Mouse (Mus musculus): Measurements from ENCODE around the gene Slc44a5.
"Not testable (repeated sequence)": the region's sequence is repeated elsewhere in the genome, so short reads cannot be mapped to it uniquely, and the experiment has no call there.

Slc44a5 gene

GRCm38 (mm10) chr3:154111221-154111620 is 138.0 kb downstream of the Slc44a5 start:
- no peak for DNase-seq

DNA sequence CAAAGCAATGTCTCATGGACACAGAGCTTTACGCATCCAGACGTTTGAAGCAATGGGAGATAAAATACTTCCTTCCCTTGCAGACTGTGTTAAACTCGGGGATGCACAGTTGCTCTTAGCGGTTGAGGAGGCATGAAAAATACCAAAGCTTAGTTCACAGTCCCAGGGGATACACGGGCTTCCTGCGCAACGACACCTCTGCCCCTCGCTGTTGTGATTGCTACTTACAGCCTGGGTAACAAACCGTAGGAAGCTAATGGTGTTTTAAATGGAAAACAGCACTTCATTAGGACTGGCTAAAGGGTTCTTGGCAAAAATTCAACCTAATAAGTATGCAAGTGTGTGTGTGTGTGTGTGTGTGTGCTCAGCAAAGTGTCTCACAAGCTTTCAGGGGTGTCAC is 141.8 kb downstream of the Slc44a5 start:
- no peak for DNase-seq

GRCm38 (mm10) chr3:154115478-154115877 is 142.2 kb downstream of the Slc44a5 start:
- no peak for DNase-seq

- DNase-seq, result no peak
Measured at GRCm38 (mm10) chr3:154116000-154116399, 142.8 kb downstream of the Slc44a5 start.

GRCm38 (mm10) chr3:154118992-154119603 is 145.9 kb downstream of the Slc44a5 start:
- DNase-seq, result no peak

DNA sequence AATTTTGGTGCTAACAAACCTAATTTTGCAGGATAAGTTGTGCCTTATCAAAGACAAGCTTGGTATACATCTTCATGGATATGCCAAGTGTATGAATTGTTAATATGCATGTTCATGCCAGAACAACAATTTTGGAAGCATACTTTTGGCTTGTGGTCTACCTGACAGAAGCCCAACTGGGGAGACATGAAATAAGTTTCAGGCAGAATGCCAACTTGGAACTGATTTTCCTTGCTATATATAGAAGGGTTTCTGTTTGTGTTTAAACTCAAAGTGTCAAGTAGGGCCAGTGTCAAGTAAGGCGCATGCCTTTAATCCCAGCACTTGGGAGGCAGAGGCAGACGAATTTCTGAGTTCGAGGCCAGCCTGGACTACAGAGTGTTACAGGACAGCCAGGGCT is 149.3 kb downstream of the Slc44a5 start:
- no peak for DNase-seq

DNA sequence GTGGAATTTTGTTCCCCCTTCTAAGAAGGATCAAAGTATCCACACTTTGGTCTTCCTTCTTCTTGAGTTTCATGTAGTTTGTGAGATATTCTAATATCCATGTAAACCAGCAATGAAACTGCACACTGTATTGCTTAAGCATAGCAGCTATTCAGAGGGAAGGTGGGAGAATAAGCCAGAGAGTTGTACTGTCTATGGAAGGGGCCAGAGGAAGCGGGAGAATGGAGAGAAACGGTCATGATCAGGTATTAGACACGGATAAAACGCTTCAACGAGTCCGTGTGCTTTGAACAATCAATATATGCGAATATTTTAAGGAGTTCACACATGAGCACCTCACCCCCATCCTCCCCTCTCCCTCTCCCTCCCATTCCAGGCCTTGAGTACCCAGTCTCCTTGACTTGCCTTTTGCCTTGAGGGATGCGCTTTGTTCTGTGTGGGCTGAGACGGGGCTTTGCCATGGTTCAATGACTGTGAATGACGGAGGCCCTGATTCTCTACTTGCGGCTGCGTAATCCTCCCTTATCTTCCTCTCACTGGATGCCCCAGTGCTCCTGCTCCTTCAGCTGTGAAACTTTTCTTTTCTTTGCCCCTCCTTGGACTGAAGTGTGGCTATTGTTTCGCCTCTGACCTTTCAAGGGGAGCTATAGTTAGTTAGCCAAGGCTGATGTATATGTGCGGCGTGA is 151.8 kb downstream of the Slc44a5 start:
- no peak for DNase-seq

GRCm38 (mm10) chr3:154125768-154126376 is 152.6 kb downstream of the Slc44a5 start:
- DNase-seq, result no peak

- no peak for DNase-seq
Measured at GRCm38 (mm10) chr3:154127246-154127645, 154.0 kb downstream of the Slc44a5 start.

GRCm38 (mm10) chr3:154129036-154129435 is 155.8 kb downstream of the Slc44a5 start:
- DNase-seq, result no peak

- DNase-seq, result no peak
Measured at GRCm38 (mm10) chr3:154130431-154131114, 157.3 kb downstream of the Slc44a5 start.

GRCm38 (mm10) chr3:154133986-154134385 is 160.8 kb downstream of the Slc44a5 start:
- DNase-seq, result no peak

DNA sequence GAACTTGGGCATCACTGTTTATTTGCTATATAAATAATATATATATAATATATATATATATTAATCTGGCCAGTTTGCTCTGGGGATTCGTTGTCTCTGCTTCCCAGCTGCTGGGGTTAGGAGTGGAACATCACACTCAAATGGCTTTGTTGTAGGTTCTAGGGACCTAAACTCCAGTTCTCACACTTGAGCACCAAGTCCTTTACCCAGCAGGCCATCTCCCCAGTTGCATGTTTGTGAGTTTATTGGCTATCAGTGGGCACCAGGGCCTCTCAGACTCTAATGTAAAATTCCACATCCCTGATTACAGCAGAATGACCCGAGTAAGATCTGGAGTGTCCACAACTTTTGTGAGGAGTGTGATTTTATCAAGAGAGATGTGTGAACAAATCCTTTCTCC is 161.5 kb downstream of the Slc44a5 start:
- no peak for DNase-seq

- DNase-seq, result no peak
Measured at GRCm38 (mm10) chr3:154136501-154136900, 163.3 kb downstream of the Slc44a5 start.

DNA sequence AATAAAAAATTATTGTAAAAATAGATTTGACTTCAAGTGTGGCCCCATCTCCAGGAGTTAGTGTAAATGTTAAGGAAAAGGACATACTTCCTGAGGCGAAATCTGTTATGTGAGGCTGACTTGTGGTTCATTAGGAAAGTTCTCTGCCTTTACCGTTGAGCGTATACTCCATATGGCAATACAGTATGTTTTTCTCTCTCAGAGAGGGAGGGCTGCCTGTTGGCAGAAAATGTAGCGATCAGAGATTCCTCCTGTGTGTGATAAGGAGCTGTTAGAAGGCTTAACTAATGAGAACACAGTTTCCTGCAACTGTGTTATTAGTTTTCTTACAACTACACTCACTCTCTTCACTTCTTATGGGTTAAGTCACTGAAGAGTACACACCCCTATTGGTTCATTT is 168.1 kb downstream of the Slc44a5 start:
- no peak for DNase-seq

DNA sequence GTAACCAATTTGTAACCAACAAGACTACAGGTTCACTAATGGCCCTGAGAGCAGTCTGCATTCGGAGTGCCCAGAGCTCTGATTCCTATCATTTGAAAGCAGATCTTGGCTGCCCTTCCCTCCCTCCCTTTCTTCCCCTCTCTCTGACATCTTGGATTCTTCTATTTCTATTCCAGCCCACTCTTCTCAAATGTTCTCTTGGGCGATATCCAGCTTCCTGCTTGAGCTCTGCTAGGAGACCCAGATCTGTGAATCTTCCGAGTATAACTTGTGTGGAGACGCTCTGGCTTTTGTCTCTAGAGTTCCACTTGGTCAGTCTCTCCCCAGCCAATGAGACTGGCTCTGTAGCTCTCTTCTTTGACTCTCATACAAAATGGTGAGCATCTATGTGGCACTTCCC is 169.4 kb downstream of the Slc44a5 start:
- no peak for DNase-seq

GRCm38 (mm10) chr3:154145750-154146149 is 172.5 kb downstream of the Slc44a5 start:
- no peak for DNase-seq

DNA sequence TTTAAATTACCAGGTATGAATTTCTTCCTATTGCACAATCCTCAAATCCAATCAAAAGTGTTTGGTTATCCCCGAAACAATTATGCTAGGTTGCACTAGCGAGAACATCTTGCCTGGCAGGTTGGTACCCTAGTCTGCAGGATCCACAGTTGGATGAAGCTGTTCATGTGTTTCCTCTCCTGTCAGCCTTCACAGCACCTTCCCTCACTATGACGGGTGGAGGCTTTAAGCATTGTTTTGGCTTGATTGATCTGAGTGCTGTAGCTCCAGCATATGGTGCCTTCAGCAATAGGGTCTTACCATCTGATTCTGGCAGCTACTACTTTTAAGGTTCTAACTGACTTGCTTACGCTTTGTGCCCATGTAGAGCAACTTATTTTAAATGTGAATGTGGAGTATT is 176.5 kb downstream of the Slc44a5 start:
- no peak for DNase-seq

GRCm38 (mm10) chr3:154153541-154153940 is 180.3 kb downstream of the Slc44a5 start:
- not testable (repeated sequence) for DNase-seq

DNA sequence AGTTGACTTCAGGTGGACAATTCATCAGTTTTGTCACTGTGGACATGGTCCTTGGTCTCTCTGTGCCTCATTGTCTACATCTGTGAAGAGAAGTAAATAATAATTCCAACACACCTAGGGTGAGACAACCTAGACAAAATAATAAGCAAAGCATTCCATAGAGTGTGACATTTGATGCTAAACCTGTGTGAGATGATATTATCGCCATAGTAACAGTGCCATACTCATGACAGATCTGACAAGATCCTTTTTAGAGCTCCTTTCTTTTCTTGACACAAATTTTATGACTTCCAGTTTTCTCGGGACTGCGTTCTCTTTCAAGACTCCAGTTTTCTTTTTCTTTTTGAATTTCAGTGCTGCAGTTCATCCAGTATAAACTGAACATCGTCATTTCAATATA is 192.6 kb downstream of the Slc44a5 start:
- DNase-seq, result no peak

DNA sequence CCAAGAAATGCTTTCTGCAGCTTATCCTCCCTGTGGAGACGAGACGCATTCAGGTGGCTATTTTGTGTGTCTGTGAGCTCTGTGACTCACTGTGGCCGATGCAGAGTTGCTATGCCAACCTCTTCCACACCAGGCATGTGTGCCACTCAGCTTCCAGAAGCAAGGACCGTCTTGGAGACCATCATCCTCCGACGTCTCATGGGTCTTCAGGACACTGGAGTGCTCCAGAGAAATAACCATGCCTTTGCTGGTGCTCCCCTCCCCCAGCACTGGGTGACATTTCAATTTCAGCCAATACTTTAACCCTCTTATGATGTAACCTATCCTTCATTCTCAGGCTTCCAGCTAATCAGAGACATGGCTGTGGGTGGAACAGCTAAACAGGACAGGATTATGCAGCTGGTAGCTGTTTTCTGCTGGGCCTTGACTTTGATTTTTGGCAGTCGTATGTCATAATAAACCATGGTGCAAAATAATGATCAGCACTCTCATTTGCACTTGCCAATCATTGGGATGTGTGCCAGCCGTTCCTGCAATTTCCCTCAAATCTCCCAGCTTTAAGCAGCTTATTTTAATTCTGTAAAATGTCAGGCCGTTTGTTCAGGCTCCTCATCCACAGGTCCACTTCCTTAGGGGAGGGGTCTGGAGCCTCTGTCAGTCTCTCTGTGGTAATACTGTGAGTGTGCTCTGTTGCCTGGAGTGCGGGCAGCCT is 198.8 kb downstream of the Slc44a5 start:
- no peak for DNase-seq

GRCm38 (mm10) chr3:154172593-154172965 is 199.3 kb downstream of the Slc44a5 start:
- no peak for DNase-seq

- DNase-seq, result no peak
Measured at GRCm38 (mm10) chr3:154173556-154173955, 200.3 kb downstream of the Slc44a5 start.
